Comparison of ENCODE assay signal across 15 mouse cellular contexts in the genomic region with DNA sequence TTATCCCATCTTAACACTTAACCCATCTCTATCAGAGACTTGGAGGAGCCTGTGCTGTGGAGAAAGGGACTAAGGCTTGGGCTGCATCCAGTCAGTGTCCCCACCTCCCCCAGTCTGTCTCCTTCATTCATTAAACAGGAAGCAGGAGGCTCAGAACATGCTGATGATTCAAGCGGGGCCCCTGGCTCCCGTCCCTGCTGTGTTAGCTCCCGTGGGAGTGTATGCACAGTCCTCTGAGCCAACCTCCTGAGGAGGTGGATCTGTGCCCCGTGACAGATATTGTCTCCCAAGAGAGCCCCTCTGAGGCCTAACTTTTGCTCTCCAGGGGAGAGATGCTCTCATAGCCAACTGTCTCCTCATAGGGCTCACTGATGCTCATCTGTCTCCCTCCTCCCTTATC. TPM values are rescaled to one million over a fixed set of nuclear protein-coding genes. Genes with fewer than 3 reads are reported as not detected.
DNase-seq lines count a peak whose midpoint lies in the region; ATAC-seq lines count a peak whose summit lies in the region.
"Had no signal": no experiment of that assay in that cellular context is flagged by ENCODE, and none has a peak within 500 bp of the region (broad histone marks: within the 10 kb centered on the region; RNA-seq: fewer than 3 reads in every experiment).

No protein-coding gene starts in this region.

- peaks cover 52% of the 10 kb centered on the region for H3K27me3 ChIP-seq in embryonic facial prominence, embryonic 10.5 days (replicated peaks; ENCODE audit: low read depth, poor library complexity, severe bottlenecking)
- H3K27me3 ChIP-seq in liver, embryonic 12.5 days (replicated peaks): peaks cover 39% of the 10 kb centered on the region

- intact Hi-C loops in left cerebral cortex, postnatal 25 days (cut with DNase I): loop anchor here (2.0 to 5.0 kb wide), 4 partner anchors 112 to 618 kb away; no protein-coding TSS in a partner anchor

- peaks cover 84% of the 10 kb centered on the region for H3K4me1 ChIP-seq in embryonic facial prominence, embryonic 10.5 days
- H3K4me1 ChIP-seq in liver, embryonic 12.5 days: no peaks in the 10 kb centered on the region

- WGBS in embryonic facial prominence, embryonic 10.5 days: 24% methylated on average over 4 of the region's 4 CpGs
- WGBS in liver, embryonic 12.5 days (ENCODE audit: insufficient replicate concordance): 10% methylated on average over 4 of the region's 4 CpGs

- ATAC-seq in megakaryocyte-erythroid progenitor cell, adult 5-6 weeks (replicated peaks; ENCODE audit: low FRiP score, low TSS enrichment, poor library complexity, severe bottlenecking): no peak
- ATAC-seq in liver, embryonic 12.5 days: no peak

- peak; percentile 72 to 81 for DNase-seq in left cerebral cortex, adult 18-20 months (ENCODE audit: low spot score in 2 of 2)
- no peak for DNase-seq in left cerebral cortex, adult 11 months (ENCODE audit: low spot score)
- DNase-seq in embryonic facial prominence, embryonic 10.5 days (ENCODE audit: low spot score): no peak
- DNase-seq in left cerebral cortex, postnatal 25 days (ENCODE audit: low spot score in 2 of 2): peak; percentile 68 to 90
- DNase-seq in right cerebral cortex, postnatal 25 days: peak; percentile 60
- DNase-seq: adrenal gland, postnatal 14 days; cerebellum, adult 18-20 months; kidney, adult 11 months had no signal

- no peaks in the 10 kb centered on the region for H3K36me3 ChIP-seq in embryonic facial prominence, embryonic 10.5 days (replicated peaks)
- H3K36me3 ChIP-seq in liver, embryonic 12.5 days: no peaks in the 10 kb centered on the region
- H3K36me3 ChIP-seq: embryonic facial prominence, embryonic 13.5 days; G1E; heart, embryonic 15.5 days; limb, embryonic 10.5 days had no signal

- H3K9ac ChIP-seq in liver, embryonic 12.5 days: no peak overlapping the region
- H3K9ac ChIP-seq: embryonic facial prominence, embryonic 13.5 days; heart, embryonic 15.5 days; lung, embryonic 14.5 days had no signal

- no peak overlapping the region for H3K4me3 ChIP-seq in embryonic facial prominence, embryonic 10.5 days
- no peak overlapping the region for H3K4me3 ChIP-seq in liver, embryonic 12.5 days
- H3K4me3 ChIP-seq: embryonic facial prominence, embryonic 13.5 days; heart, embryonic 15.5 days; limb, embryonic 10.5 days had no signal

- no peak overlapping the region for H3K4me2 ChIP-seq in liver, embryonic 12.5 days
- H3K4me2 ChIP-seq: embryonic facial prominence, embryonic 13.5 days; heart, embryonic 15.5 days; lung, embryonic 14.5 days had no signal

- 0 out of 2 replicates have a peak overlapping the region, but pooled peaks have one; percentile 19 for H3K27ac ChIP-seq in embryonic facial prominence, embryonic 10.5 days (replicated peaks)
- H3K27ac ChIP-seq in liver, embryonic 12.5 days: no peak overlapping the region
- H3K27ac ChIP-seq: embryonic facial prominence, embryonic 13.5 days; heart, embryonic 15.5 days; limb, embryonic 10.5 days had no signal

- H3K9me3 ChIP-seq in embryonic facial prominence, embryonic 10.5 days: no peaks in the 10 kb centered on the region
- no peaks in the 10 kb centered on the region for H3K9me3 ChIP-seq in liver, embryonic 12.5 days (replicated peaks)
- H3K9me3 ChIP-seq: embryonic facial prominence, embryonic 13.5 days; G1E; heart, embryonic 15.5 days; limb, embryonic 10.5 days had no signal

RNA-seq across cellular contexts. Expression of gene Tpra1, which starts 32.8 kb away (rescaled TPM):
- total RNA-seq in left cerebral cortex, adult 18-20 months (2021): 10 to 100 TPM; 45.5 to 47.2 TPM
- 54.4 and 56.7 TPM in 2 replicates for polyA plus RNA-seq in embryonic facial prominence, embryonic 10.5 days (2016; fragmentation: Nextera tagmentation; extraction: Ambion mirVana)
- 10 to 100 TPM; 39.2 to 46.8 TPM for total RNA-seq in left cerebral cortex, postnatal 25 days (2021)
- total RNA-seq in megakaryocyte-erythroid progenitor cell, adult 5-6 weeks (2014; fragmentation: Nextera tagmentation): 31.4 and 39.7 TPM in 2 replicates
- 25.6 and 27.6 TPM in 2 replicates for total RNA-seq in megakaryocyte-erythroid progenitor cell, adult 5-6 weeks (2017)
- 52.7 and 53.9 TPM in 2 replicates for polyA plus RNA-seq in liver, embryonic 12.5 days (2016; fragmentation: Nextera tagmentation; extraction: Ambion mirVana)

RNA-seq across cellular contexts. Expression of gene Mcm2, which starts 36.2 kb away (rescaled TPM):
- total RNA-seq in left cerebral cortex, adult 18-20 months (2021): 1 to 10 TPM; 3.7 to 6.8 TPM
- 262 and 280 TPM in 2 replicates for polyA plus RNA-seq in embryonic facial prominence, embryonic 10.5 days (2016; fragmentation: Nextera tagmentation; extraction: Ambion mirVana)
- total RNA-seq in left cerebral cortex, postnatal 25 days (2021): 1 to 10 TPM; 3.2 to 4.9 TPM
- total RNA-seq in megakaryocyte-erythroid progenitor cell, adult 5-6 weeks (2014; fragmentation: Nextera tagmentation): 175 and 213 TPM in 2 replicates
- 181 and 236 TPM in 2 replicates for total RNA-seq in megakaryocyte-erythroid progenitor cell, adult 5-6 weeks (2017)
- 240 and 243 TPM in 2 replicates for polyA plus RNA-seq in liver, embryonic 12.5 days (2016; fragmentation: Nextera tagmentation; extraction: Ambion mirVana)

RNA-seq across cellular contexts. Expression of gene Podxl2, which starts 60.0 kb away (rescaled TPM):
- total RNA-seq in left cerebral cortex, adult 18-20 months (2021): 100 to 1,000 TPM; 202 to 219 TPM
- 52.1 and 56.3 TPM in 2 replicates for polyA plus RNA-seq in embryonic facial prominence, embryonic 10.5 days (2016; fragmentation: Nextera tagmentation; extraction: Ambion mirVana)
- total RNA-seq in left cerebral cortex, postnatal 25 days (2021): 100 to 1,000 TPM; 173 to 180 TPM
- total RNA-seq in megakaryocyte-erythroid progenitor cell, adult 5-6 weeks (2014; fragmentation: Nextera tagmentation): 6.6 TPM in 1 of 2 replicates, not detected in the other
- not detected in 2 replicates for total RNA-seq in megakaryocyte-erythroid progenitor cell, adult 5-6 weeks (2017)
- 4.6 and 5.0 TPM in 2 replicates for polyA plus RNA-seq in liver, embryonic 12.5 days (2016; fragmentation: Nextera tagmentation; extraction: Ambion mirVana)
- polyA plus RNA-seq: G1E had no signal

Comparison
In these comparisons a context has a peak if more than half of its experiments do, and no peak if none do; other contexts are left out.
1. DNase-seq: peak in left cerebral cortex, adult 18-20 months (2 of 2), left cerebral cortex, postnatal 25 days (2 of 2) and right cerebral cortex, postnatal 25 days (single experiment); none in left cerebral cortex, adult 11 months (single experiment) and embryonic facial prominence, embryonic 10.5 days (single experiment).
2. RNA of gene Mcm2, which starts 36.2 kb away (total RNA-seq): 175 to 236 TPM in megakaryocyte-erythroid progenitor cell, adult 5-6 weeks; 3.7 to 6.8 TPM in left cerebral cortex, adult 18-20 months and 3.2 to 4.9 TPM in left cerebral cortex, postnatal 25 days; every median in the first group is over 10 times any median in the second.
3. RNA of gene Podxl2, which starts 60.0 kb away (total RNA-seq): 202 to 219 TPM in left cerebral cortex, adult 18-20 months and 173 to 180 TPM in left cerebral cortex, postnatal 25 days; 6.6 TPM in megakaryocyte-erythroid progenitor cell, adult 5-6 weeks; every median in the first group is over 10 times any median in the second.